Mouse (Mus musculus): Measurements from ENCODE around the gene Gm11634. TPM values are rescaled to one million over a fixed set of nuclear protein-coding genes. Genes with fewer than 3 reads are reported as not detected.
"Not testable (repeated sequence)": the region's sequence is repeated elsewhere in the genome, so short reads cannot be mapped to it uniquely, and the experiment has no call there.

The Gm11634 gene
- total RNA-seq (2021), result not detected
- long read RNA-seq, experiment 1, result 0 reads
- long read RNA-seq, experiment 2, result 0 reads

DNA sequence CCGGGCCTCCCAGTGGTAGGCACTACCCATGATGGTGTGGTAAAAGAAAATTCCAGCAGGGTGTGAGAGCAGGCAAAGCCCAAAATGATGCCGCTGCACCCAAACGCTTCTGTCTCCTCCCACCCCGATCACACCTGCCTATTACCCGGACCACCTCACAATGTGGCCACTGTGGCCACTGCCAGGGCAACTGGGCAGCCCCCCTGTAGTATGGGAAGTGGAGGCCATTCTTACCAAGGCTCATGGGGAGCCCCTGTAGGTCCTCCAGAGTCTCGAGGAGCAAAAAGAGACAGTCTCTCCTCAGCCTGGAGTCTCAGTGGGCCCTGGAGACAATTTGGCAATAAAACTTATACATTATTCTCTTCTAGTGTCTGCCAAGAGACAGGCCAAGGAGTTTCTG lies at the start of gene Gm11634:
Gene Gm11634, minus strand, starts transcription at position 101 of the 400 bp plus-strand sequence.
- DNase-seq (ENCODE audit: low spot score in 2 of 2), result no peak

DNA sequence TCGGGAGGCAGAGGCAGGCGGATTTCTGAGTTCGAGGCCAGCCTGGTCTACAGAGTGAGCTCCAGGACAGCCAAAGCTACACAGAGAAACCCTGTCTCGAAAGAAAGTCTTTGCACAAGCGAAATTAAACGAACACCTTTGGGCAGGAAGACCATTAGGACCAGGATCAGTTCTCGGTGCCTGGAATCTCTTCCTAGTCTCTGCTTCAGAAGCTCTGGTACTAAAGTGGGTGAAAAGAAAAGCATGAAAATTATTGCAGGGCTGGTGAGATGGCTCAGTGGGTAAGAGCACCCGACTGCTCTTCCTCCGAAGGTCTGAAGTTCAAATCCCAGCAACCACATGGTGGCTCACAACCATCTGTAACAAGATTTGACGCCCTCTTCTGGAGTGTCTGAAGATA lies 48.0 kb upstream of the Gm11634 start:
- not testable (repeated sequence) for DNase-seq (ENCODE audit: low spot score in 2 of 2)

DNA sequence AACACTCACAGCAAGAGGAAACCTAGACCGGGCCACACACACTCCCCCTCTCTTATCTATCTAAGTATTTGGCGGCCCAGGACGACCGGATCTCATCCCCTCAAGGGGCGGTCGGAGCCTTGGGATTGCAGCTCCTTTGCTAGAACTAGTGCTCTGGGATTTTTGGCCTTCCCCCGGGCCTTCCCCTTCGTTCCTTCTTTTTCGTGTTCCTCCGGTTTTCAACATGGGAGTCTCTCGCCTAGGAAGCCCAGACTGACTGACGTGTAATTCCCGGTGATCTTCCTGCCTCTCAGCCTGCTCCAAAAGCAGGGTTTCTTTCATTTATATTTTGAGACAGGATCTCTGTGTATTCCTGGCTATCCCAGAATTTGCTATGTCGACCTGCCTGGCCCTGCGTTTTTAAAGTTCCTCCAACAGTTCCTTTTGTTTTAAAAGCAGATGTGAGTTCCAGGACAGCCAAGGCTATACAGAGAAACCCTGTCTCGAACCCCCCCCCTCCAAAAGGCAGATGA lies 47.3 kb upstream of the Gm11634 start:
- peak in 1 of 2 experiments; percentile 66 for DNase-seq (ENCODE audit: low spot score in 2 of 2)

DNA sequence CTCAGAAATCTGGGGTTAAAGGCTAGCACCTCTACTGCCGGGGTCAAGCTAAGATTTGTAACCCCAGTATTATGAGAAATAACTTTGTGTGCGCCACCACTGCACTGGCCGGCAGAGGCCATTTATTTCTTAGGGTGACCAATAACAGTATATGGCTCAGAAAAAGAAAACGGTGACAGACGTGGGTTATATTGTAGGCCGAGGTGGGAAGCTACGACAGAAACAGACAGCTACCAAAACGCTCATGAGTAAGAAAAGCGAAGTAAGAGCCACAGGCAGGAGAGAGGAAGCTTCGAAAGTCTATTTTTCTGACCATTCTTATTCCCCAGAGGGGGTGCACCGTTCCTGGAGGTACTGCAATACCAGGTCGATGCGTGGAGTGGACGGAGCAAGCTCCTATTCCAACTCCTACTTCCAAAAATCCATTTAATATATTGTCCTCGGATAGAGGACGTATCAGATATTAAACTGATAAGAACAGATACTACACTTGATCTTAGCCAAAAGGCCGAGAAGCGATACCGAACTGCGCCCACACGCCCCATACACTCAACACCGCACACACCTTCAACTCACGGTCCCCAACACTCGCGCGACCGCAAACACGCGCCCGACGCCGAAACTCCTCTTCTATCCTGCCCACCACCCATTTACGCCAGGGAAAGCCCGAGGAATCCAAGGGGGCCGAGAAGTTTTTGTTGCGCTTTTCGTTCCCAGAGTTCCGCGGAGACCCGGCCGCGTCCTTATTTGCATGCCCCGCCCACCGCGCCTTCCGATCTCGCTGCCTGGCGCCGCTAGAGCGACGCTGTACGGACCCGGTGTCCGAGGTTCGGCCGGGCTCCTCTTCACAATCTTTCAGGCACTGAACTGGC lies 46.6 kb upstream of the Gm11634 start:
- peak; percentile 55 to 70 for DNase-seq (ENCODE audit: low spot score in 2 of 2)

GRCm38 (mm10) chr11:101645043-101645410 lies 46.0 kb upstream of the Gm11634 start:
- not testable (repeated sequence) for DNase-seq (ENCODE audit: low spot score in 2 of 2)

DNA sequence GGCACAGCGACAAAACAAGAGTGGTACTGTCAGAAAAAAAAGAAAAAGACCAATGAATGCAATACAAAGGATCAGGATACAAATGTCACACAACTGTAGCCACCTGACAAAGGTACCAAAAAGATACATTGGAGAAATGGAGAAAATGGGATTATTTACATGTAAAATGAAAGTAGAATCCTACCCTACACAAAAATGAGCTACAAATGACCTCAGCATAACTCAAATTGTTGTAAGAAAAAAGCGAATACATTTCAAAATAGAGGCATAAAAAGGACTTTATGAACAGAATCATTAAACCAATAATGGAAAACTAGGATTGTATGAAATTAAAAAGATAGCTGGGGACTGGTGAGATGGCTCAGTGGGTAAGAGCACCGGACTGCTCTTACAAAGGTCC lies 45.5 kb upstream of the Gm11634 start:
- no peak for DNase-seq (ENCODE audit: low spot score in 2 of 2)

GRCm38 (mm10) chr11:101642931-101643330 lies 43.9 kb upstream of the Gm11634 start:
- DNase-seq (ENCODE audit: low spot score in 2 of 2), result no peak

DNA sequence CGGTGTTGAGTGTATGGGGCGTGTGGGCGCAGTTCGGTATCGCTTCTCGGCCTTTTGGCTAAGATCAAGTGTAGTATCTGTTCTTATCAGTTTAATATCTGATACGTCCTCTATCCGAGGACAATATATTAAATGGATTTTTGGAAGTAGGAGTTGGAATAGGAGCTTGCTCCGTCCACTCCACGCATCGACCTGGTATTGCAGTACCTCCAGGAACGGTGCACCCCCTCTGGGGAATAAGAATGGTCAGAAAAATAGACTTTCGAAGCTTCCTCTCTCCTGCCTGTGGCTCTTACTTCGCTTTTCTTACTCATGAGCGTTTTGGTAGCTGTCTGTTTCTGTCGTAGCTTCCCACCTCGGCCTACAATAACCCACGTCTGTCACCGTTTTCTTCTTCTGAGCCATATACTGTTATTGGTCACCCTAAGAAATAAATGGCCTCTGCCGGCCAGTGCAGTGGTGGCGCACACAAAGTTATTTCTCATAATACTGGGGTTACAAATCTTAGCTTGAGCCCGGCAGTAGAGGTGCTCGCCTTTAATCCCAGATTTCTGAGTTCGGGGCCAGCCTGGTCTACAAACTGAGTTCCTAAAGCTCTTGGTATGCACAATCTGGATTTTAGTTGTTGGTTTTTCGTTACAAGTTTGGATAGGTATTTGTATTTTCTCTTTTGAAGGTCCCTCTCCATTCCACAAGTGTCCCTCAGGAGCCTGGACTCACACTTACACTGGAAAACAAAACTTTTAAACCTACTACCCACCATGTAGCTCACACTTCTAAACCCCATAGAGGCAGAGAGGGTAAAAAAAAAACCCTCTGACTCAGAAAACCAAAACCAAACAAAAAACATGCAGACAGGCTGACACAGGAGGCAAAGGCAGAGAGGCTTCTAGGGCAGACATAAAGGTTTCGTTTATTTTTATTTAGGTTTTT lies 42.9 kb upstream of the Gm11634 start:
- peak; percentile 39 to 50 for DNase-seq (ENCODE audit: low spot score in 2 of 2)

DNA sequence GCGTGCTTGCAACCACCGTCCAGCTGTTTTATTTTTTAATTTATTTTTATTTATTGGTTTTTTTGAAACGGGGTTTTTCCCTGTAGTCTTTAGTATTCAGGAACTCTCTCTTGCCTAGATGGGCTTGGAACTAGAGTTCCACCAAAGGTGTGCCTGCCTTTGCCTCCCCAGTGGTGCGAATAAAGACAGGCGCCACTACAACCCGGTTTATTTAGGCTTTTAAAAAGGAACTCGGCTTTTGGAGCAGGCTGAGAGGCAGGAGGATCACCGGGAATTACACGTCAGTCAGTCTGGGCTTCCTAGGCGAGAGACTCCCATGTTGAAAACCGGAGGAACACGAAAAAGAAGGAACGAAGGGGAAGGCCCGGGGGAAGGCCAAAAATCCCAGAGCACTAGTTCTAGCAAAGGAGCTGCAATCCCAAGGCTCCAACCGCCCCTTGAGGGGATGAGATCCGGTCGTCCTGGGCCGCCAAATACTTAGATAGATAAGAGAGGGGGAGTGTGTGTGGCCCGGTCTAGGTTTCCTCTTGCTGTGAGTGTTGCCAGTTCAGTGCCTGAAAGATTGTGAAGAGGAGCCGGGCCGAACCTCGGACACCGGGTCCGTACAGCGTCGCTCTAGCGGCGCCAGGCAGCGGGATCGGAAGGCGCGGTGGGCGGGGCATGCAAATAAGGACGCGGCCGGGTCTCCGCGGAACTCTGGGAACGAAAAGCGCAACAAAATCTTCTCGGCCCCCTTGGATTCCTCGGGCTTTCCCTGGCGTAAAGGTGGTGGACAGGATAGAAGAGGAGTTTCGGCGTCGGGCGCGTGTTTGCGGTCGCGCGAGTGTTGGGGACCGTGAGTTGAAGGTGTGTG lies 42.0 kb upstream of the Gm11634 start:
- peak; percentile 77 to 80 for DNase-seq (ENCODE audit: low spot score in 2 of 2)

DNA sequence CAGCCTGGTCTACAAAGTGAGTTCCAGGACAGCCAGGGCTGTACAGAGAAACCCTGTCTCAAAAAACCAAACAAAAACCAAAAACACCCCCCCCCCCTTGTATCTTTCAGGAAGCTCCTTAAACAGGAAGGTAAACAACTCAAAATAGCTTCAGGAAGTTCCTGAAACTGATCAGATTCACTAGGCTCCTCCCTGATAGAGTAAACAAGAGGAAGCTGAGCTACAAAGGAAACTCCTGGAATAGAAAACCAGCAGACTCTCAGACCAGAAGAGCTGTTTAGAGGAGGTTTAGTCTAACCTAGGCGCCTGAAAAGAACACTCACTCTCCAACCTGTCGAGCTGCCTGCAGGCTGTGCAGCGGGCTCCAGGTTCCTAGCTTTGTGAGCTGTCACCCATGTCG lies 40.7 kb upstream of the Gm11634 start:
- no peak for DNase-seq (ENCODE audit: low spot score in 2 of 2)

DNA sequence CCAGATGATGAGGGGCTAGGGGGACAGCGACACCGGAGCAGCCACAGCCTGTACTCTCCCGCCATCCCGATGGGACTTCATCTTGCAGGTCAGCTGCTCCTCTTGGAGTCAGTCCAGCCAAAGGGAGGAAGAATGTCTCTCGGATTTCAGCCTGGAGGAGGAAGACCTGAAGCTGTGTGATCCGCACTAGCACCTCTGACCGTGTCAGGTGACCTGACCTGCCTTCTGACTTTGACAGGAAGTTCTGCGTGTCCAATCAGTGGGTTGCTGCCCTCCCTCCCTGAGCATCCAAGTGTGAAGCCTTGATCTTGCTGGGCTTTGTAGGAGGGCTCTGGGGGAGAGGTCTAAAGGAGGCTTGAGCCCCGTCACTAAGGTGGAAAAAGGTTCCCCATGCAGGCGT lies 36.6 kb upstream of the Gm11634 start:
- DNase-seq (ENCODE audit: low spot score in 2 of 2), result no peak

DNA sequence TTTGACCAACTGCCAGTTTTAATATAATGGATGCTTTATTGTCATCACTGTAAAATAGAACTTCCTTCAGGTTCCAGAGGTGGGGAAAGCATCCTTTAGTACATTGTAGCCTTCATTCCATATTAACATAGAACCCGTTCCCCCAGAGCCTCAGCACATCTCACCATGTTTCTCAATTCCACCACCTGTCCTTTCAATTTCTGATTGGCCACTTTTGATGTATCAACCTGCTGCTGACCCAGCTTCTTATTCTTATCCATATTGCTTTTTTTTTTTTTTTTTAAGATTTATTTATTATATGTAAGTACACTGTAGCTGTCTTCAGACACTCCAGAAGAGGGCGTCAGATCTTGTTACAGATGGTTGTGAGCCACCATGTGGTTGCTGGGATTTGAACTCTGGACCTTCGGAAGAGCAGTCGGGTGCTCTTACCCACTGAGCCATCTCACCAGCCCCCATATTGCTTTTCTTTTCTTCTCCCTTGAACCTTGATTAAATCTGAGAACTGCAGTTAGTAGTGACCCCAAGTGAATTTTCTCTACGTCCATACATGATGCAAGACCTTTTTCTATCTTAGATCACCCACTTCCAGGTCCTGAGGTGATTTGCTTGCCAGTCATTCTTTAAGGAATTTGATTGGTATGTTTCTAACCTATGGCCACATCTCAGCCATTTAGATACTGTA lies 29.8 kb upstream of the Gm11634 start:
- not testable (repeated sequence) for DNase-seq (ENCODE audit: low spot score in 2 of 2)

GRCm38 (mm10) chr11:101627857-101628559 lies 29.0 kb upstream of the Gm11634 start:
- peak; percentile 82 to 83 for DNase-seq (ENCODE audit: low spot score in 2 of 2)

GRCm38 (mm10) chr11:101626995-101627856 lies 28.2 kb upstream of the Gm11634 start, which contains the start of gene Rdm1:
Gene Rdm1, plus strand, starts transcription at chr11:101627195.
- peak; percentile 76 for DNase-seq (ENCODE audit: low spot score in 2 of 2)

DNA sequence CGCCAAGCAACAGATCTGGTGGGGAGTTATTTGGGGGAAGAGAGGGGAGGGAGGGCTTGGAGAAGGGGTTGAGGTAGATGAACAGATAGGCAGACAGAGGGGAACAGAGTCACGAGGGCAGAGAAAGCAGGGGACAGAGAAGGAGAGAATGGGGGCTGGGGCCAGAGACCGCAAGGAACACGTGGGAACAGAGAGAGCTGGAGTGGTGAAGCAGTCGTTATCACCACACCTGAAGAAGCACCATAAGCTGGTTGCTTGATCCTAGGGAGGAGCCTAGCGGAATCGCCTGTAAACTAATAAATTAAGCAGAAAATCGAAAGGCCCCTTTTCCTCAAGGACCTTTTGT lies 27.6 kb upstream of the Gm11634 start:
- DNase-seq (ENCODE audit: low spot score in 2 of 2), result no peak

GRCm38 (mm10) chr11:101620022-101620655 lies 21.1 kb upstream of the Gm11634 start:
- DNase-seq (ENCODE audit: low spot score in 2 of 2), result not testable (repeated sequence)

DNA sequence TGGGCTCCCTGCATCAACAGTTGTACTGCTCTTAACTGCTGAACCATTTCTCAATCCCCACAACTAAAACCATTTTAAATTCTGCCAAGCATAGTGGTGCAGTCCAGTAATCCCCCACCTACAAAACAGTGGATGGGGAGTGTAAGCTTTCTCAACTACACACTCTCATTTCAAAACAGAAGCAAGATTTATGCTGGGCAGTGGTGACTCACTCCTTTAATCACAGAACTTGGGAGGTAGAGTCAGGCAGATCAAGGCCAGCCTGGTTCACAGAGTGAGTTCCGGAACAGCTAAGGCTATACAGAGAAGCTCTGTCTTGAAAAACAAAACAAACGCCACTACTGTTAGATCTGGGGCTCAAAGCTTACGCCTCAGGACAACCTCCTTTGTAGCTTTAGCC lies 19.5 kb upstream of the Gm11634 start:
- no peak for DNase-seq (ENCODE audit: low spot score in 2 of 2)

DNA sequence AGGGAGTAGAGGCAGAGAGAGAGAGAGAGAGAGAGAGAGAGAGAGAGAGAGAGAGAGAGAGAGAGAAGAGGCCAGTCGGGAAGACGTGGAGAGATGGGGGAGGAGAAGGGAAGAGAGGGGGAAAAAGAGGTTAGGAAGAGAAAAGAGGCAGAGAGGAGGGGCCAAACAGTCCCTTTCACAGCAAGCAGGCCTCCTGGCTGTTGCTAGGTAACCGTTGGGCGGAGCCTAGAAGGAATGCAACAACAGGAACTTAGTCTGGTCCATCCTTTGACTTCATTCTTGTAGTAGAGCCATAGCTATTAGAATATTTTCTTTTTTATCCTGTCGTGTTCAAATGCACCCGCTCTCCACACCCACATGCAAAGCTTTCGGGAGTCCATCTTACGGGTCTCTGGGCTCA lies 18.8 kb upstream of the Gm11634 start:
- peak in 1 of 2 experiments; percentile 36 for DNase-seq (ENCODE audit: low spot score in 2 of 2)
